Mouse (Mus musculus) hindbrain, postnatal 0 days (tissue): ENCODE measurements at regions not wholly inside any gene's neighbourhood (a gene's known extent, or its start where the extent isn't known, plus 50 kb on each side); places are given as distances from the start of the nearest gene placed in this dataset.

Experiments
- ATAC-seq: fragments of 200-750 bp; cut with Nextera tagmentation; 2 replicates; pipeline ENCODE4 v1.8.0; 2017; ENCODE audit warnings: mild to moderate bottlenecking, moderate TSS enrichment, moderate library complexity
- DNase-seq: peaks from one replicate; pipeline ENCODE4 v3.0.0-alpha.2; 2015; ENCODE audit warnings: low spot score
- H3K27ac ChIP-seq: fragments of 300-500 bp; sonication (generic); 2 replicates; pipeline ENCODE4 v1.5.1; 2014; ENCODE audit warnings: mild to moderate bottlenecking
- H3K27me3 ChIP-seq: fragments of 300-500 bp; sonication (generic); 2 replicates; pipeline ENCODE4 v1.6.1; 2014; ENCODE audit warnings: low read length, mixed read lengths; ENCODE audit not compliant: insufficient read depth
- H3K36me3 ChIP-seq: fragments of 300-500 bp; sonication (generic); 2 replicates; pipeline ENCODE4 v1.6.1; 2014; ENCODE audit warnings: low read length, mixed read lengths; ENCODE audit not compliant: insufficient read depth
- H3K4me1 ChIP-seq: fragments of 300-500 bp; sonication (generic); 2 replicates; pipeline ENCODE4 v1.6.1; 2014; ENCODE audit warnings: antibody characterized with exemption, low read length, mixed read lengths; ENCODE audit not compliant: insufficient read depth
- H3K4me2 ChIP-seq: fragments of 300-500 bp; sonication (generic); 2 replicates; pipeline ENCODE4 v1.6.1; 2014; ENCODE audit warnings: low read depth, mild to moderate bottlenecking, low read length, moderate library complexity, mixed read lengths
- H3K4me3 ChIP-seq: fragments of 300-500 bp; sonication (generic); 2 replicates; pipeline ENCODE4 v1.5.1; 2014; ENCODE audit warnings: low read length
- H3K9ac ChIP-seq: fragments of 300-500 bp; sonication (generic); replicated peaks from 2 replicates; pipeline ENCODE4 v1.6.1; 2014; ENCODE audit warnings: mild to moderate bottlenecking, low read length, moderate library complexity, mixed read lengths
- H3K9me3 ChIP-seq: fragments of 300-500 bp; sonication (generic); 2 replicates; pipeline ENCODE4 v1.6.1; 2016; ENCODE audit warnings: low read length, mixed read lengths
- CTCF ChIP-seq: IDR thresholded peaks from 2 replicates; pipeline ENCODE4 v1.5.1; 2016; ENCODE audit warnings: antibody characterized with exemption, control low read depth, low read depth
- WGBS: fragments of 180-500 bp; shearing (Covaris S2); extraction: QIAGEN DNeasy Blood & Tissue Kit; methylation state at CpG from one replicate; pipeline ENCODE4 v1.1.7; 2014; 5-methylcytosine and 5-hydroxymethylcytosine counted together

- DNase-seq (no peak), ATAC-seq (no peak)
- Histone ChIP-seq H3K9ac (no peak overlapping the region), H3K4me1 (no peaks in the 10 kb centered on the region), H3K36me3 (no peaks in the 10 kb centered on the region), H3K4me2 (no peak overlapping the region), H3K27me3 (no peaks in the 10 kb centered on the region), H3K27ac (no peak overlapping the region), H3K4me3 (no peak overlapping the region), H3K9me3 (no peaks in the 10 kb centered on the region)
- WGBS: 78% methylated on average over 3 of the region's 3 CpGs
- TF ChIP-seq CTCF: no peak
These were observed 286.9 kb upstream of the Dpp10 start for GRCm38 (mm10) chr1:124332294-124332693.
